Mouse (Mus musculus) liver, adult 2 months (tissue): ENCODE data around the gene Inpp5f.

Experiments
- CTCF ChIP-seq: fragments of 200-500 bp; IDR thresholded peaks from 2 replicates; pipeline ENCODE4 v1.5.1; 2011; ENCODE audit warnings: low read depth, low read length, control low read depth
- POLR2A ChIP-seq: fragments of 200-500 bp; IDR thresholded peaks from 2 replicates; pipeline ENCODE4 v1.6.1; 2011; ENCODE audit warnings: low read length, control low read depth; ENCODE audit not compliant: insufficient read depth; ENCODE audit errors: extremely low read depth

DNA sequence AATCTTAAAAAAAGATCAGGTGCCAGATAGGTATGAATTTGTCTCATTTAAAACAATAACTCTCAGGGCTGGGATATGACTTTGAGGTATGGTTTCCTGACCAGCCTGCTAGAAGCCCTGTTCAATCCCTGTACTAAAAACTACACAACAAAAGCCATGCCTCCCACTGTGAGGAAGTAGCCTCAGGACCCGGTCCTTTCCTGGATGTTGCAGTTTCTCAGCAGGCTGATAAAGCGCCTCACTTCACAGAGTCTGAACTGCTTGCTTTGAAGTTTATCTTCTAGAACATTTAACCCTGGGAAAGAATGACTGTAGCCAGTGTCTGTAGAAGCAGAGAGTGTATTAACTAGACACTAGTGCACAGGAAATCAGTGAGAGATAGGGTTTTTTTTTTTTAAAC lies 57.7 kb downstream of the Inpp5f start:
- no peak for TF ChIP-seq CTCF
- no peak for TF ChIP-seq POLR2A
